Mouse (Mus musculus): ENCODE data around the gene Amhr2. TPM values are rescaled to one million over a fixed set of nuclear protein-coding genes. Genes with fewer than 3 reads are reported as not detected.

The Amhr2 gene
- polyA plus RNA-seq, 1 experiment from 2014 or later, result not detected

GRCm38 (mm10) chr15:102413687-102414086 is 31.5 kb upstream of the Amhr2 start:
- no peak overlapping the region for H3K27ac ChIP-seq (replicated peaks; ENCODE audit: low read depth, low read length)
- H3K4me2 ChIP-seq (ENCODE audit: low read depth, severe bottlenecking), result no peak overlapping the region
- DNase-seq (ENCODE audit: low spot score), result no peak
- no peak overlapping the region for H3K9ac ChIP-seq (ENCODE audit: low read length)
- peaks cover 7% of the 10 kb centered on the region; the same call in 1 of the 2 replicates for H3K4me1 ChIP-seq (ENCODE audit: control insufficient read depth, insufficient read depth, low read length)
- no peaks in the 10 kb centered on the region for H3K27me3 ChIP-seq (ENCODE audit: control insufficient read depth, insufficient read depth, low read length)
- H3K36me3 ChIP-seq (ENCODE audit: control insufficient read depth, insufficient read depth, low read length), result peaks cover 29% of the 10 kb centered on the region
- no peak for ATAC-seq (ENCODE audit: insufficient number of reproducible peaks, low FRiP score, low TSS enrichment, low read depth)
- no peaks in the 10 kb centered on the region for H3K9me3 ChIP-seq (ENCODE audit: control insufficient read depth, low read length)
- no peak overlapping the region for H3K4me3 ChIP-seq (ENCODE audit: low read depth, low read length)

- Histone ChIP-seq H3K9me3 (ENCODE audit: control insufficient read depth, low read length) (no peaks in the 10 kb centered on the region), H3K27me3 (ENCODE audit: control insufficient read depth, insufficient read depth, low read length) (no peaks in the 10 kb centered on the region), H3K4me1 (ENCODE audit: control insufficient read depth, insufficient read depth, low read length) (no peaks in the 10 kb centered on the region), H3K4me2 (ENCODE audit: low read depth, severe bottlenecking) (no peak overlapping the region), H3K27ac (replicated peaks; ENCODE audit: low read depth, low read length) (no peak overlapping the region), H3K36me3 (ENCODE audit: control insufficient read depth, insufficient read depth, low read length) (peaks cover 6% of the 10 kb centered on the region), H3K4me3 (ENCODE audit: low read depth, low read length) (no peak overlapping the region), H3K9ac (ENCODE audit: low read length) (no peak overlapping the region)
- no peak for ATAC-seq (ENCODE audit: insufficient number of reproducible peaks, low FRiP score, low TSS enrichment, low read depth)
- 92% methylated on average over 2 of the region's 2 CpGs for WGBS
- DNase-seq (ENCODE audit: low spot score), result no peak
These were observed 27.6 kb upstream of the Amhr2 start for GRCm38 (mm10) chr15:102417524-102417923.

GRCm38 (mm10) chr15:102420986-102421385 is 24.2 kb upstream of the Amhr2 start:
- DNase-seq (ENCODE audit: low spot score), result no peak
- peaks cover under 1% of the 10 kb centered on the region; the same call in 1 of the 2 replicates for H3K36me3 ChIP-seq (ENCODE audit: control insufficient read depth, insufficient read depth, low read length)

GRCm38 (mm10) chr15:102421437-102421836 is 23.7 kb upstream of the Amhr2 start:
- Histone ChIP-seq H3K36me3 (ENCODE audit: control insufficient read depth, insufficient read depth, low read length) (peaks cover 3% of the 10 kb centered on the region; the same call in 1 of the 2 replicates), H3K9ac (ENCODE audit: low read length) (no peak overlapping the region), H3K27me3 (ENCODE audit: control insufficient read depth, insufficient read depth, low read length) (no peaks in the 10 kb centered on the region), H3K9me3 (ENCODE audit: control insufficient read depth, low read length) (no peaks in the 10 kb centered on the region), H3K27ac (replicated peaks; ENCODE audit: low read depth, low read length) (no peak overlapping the region), H3K4me1 (ENCODE audit: control insufficient read depth, insufficient read depth, low read length) (no peaks in the 10 kb centered on the region), H3K4me3 (ENCODE audit: low read depth, low read length) (no peak overlapping the region), H3K4me2 (ENCODE audit: low read depth, severe bottlenecking) (no peak overlapping the region)
- DNase-seq (ENCODE audit: low spot score), result no peak
- no peak for ATAC-seq (ENCODE audit: insufficient number of reproducible peaks, low FRiP score, low TSS enrichment, low read depth)
- 61% methylated on average over 3 of the region's 3 CpGs for WGBS

More at GRCm38 (mm10) chr15:102420986-102421385, 24.2 kb upstream of the Amhr2 start:
- H3K4me1 ChIP-seq (ENCODE audit: control insufficient read depth, insufficient read depth, low read length), result no peaks in the 10 kb centered on the region
- H3K4me3 ChIP-seq (ENCODE audit: low read depth, low read length), result no peak overlapping the region
- H3K9me3 ChIP-seq (ENCODE audit: control insufficient read depth, low read length), result no peaks in the 10 kb centered on the region
- no peak overlapping the region for H3K4me2 ChIP-seq (ENCODE audit: low read depth, severe bottlenecking)
- WGBS, result 68% methylated on average over 1 of the region's 1 CpGs
- H3K27ac ChIP-seq (replicated peaks; ENCODE audit: low read depth, low read length), result no peak overlapping the region
- no peak overlapping the region for H3K9ac ChIP-seq (ENCODE audit: low read length)
- ATAC-seq (ENCODE audit: insufficient number of reproducible peaks, low FRiP score, low TSS enrichment, low read depth), result no peak
- H3K27me3 ChIP-seq (ENCODE audit: control insufficient read depth, insufficient read depth, low read length), result no peaks in the 10 kb centered on the region

- DNase-seq (ENCODE audit: low spot score) (no peak), ATAC-seq (ENCODE audit: insufficient number of reproducible peaks, low FRiP score, low TSS enrichment, low read depth) (no peak)
- H3K36me3 ChIP-seq (ENCODE audit: control insufficient read depth, insufficient read depth, low read length), result peaks cover 8% of the 10 kb centered on the region; the same call in 1 of the 2 replicates
- H3K27ac ChIP-seq (replicated peaks; ENCODE audit: low read depth, low read length), result no peak overlapping the region
- H3K4me2 ChIP-seq (ENCODE audit: low read depth, severe bottlenecking), result no peak overlapping the region
- H3K9me3 ChIP-seq (ENCODE audit: control insufficient read depth, low read length), result no peaks in the 10 kb centered on the region
- H3K4me1 ChIP-seq (ENCODE audit: control insufficient read depth, insufficient read depth, low read length), result no peaks in the 10 kb centered on the region
- no peaks in the 10 kb centered on the region for H3K27me3 ChIP-seq (ENCODE audit: control insufficient read depth, insufficient read depth, low read length)
- 93% methylated on average over 2 of the region's 2 CpGs for WGBS
- H3K4me3 ChIP-seq (ENCODE audit: low read depth, low read length), result no peak overlapping the region
- H3K9ac ChIP-seq (ENCODE audit: low read length), result no peak overlapping the region
These were observed 21.4 kb upstream of the Amhr2 start for GRCm38 (mm10) chr15:102423602-102424240.

- DNase-seq (ENCODE audit: low spot score), result no peak
- H3K9me3 ChIP-seq (ENCODE audit: control insufficient read depth, low read length), result no peaks in the 10 kb centered on the region
- ATAC-seq (ENCODE audit: insufficient number of reproducible peaks, low FRiP score, low TSS enrichment, low read depth), result no peak
- no peak overlapping the region for H3K4me3 ChIP-seq (ENCODE audit: low read depth, low read length)
- H3K4me1 ChIP-seq (ENCODE audit: control insufficient read depth, insufficient read depth, low read length), result no peaks in the 10 kb centered on the region
- no peak overlapping the region for H3K9ac ChIP-seq (ENCODE audit: low read length)
- H3K36me3 ChIP-seq (ENCODE audit: control insufficient read depth, insufficient read depth, low read length), result peaks cover 8% of the 10 kb centered on the region; the same call in 1 of the 2 replicates
- WGBS, result 93% methylated on average over 2 of the region's 2 CpGs
- no peak overlapping the region for H3K27ac ChIP-seq (replicated peaks; ENCODE audit: low read depth, low read length)
- no peak overlapping the region for H3K4me2 ChIP-seq (ENCODE audit: low read depth, severe bottlenecking)
- no peaks in the 10 kb centered on the region for H3K27me3 ChIP-seq (ENCODE audit: control insufficient read depth, insufficient read depth, low read length)
These were observed 20.5 kb upstream of the Amhr2 start for GRCm38 (mm10) chr15:102424657-102425056.

- ATAC-seq (ENCODE audit: insufficient number of reproducible peaks, low FRiP score, low TSS enrichment, low read depth) (no peak), DNase-seq (ENCODE audit: low spot score) (no peak)
- WGBS, result 100% methylated on average over 1 of the region's 1 CpGs
- no peak overlapping the region for H3K4me2 ChIP-seq (ENCODE audit: low read depth, severe bottlenecking)
- no peak overlapping the region for H3K4me3 ChIP-seq (ENCODE audit: low read depth, low read length)
- H3K36me3 ChIP-seq (ENCODE audit: control insufficient read depth, insufficient read depth, low read length), result peaks cover 13% of the 10 kb centered on the region; the same call in 1 of the 2 replicates
- H3K27ac ChIP-seq (replicated peaks; ENCODE audit: low read depth, low read length), result no peak overlapping the region
- H3K4me1 ChIP-seq (ENCODE audit: control insufficient read depth, insufficient read depth, low read length), result no peaks in the 10 kb centered on the region
- H3K9ac ChIP-seq (ENCODE audit: low read length), result no peak overlapping the region
- no peaks in the 10 kb centered on the region for H3K27me3 ChIP-seq (ENCODE audit: control insufficient read depth, insufficient read depth, low read length)
- no peaks in the 10 kb centered on the region for H3K9me3 ChIP-seq (ENCODE audit: control insufficient read depth, low read length)
These were observed 18.2 kb upstream of the Amhr2 start for GRCm38 (mm10) chr15:102426963-102427362.

- Histone ChIP-seq H3K27ac (replicated peaks; ENCODE audit: low read depth, low read length) (no peak overlapping the region), H3K9ac (ENCODE audit: low read length) (no peak overlapping the region), H3K4me3 (ENCODE audit: low read depth, low read length) (no peak overlapping the region), H3K9me3 (ENCODE audit: control insufficient read depth, low read length) (no peaks in the 10 kb centered on the region), H3K27me3 (ENCODE audit: control insufficient read depth, insufficient read depth, low read length) (no peaks in the 10 kb centered on the region), H3K4me1 (ENCODE audit: control insufficient read depth, insufficient read depth, low read length) (no peaks in the 10 kb centered on the region), H3K36me3 (ENCODE audit: control insufficient read depth, insufficient read depth, low read length) (peaks cover 8% of the 10 kb centered on the region; the same call in 1 of the 2 replicates), H3K4me2 (ENCODE audit: low read depth, severe bottlenecking) (no peak overlapping the region)
- DNase-seq (ENCODE audit: low spot score), result no peak
- 95% methylated on average over 1 of the region's 1 CpGs for WGBS
- no peak for ATAC-seq (ENCODE audit: insufficient number of reproducible peaks, low FRiP score, low TSS enrichment, low read depth)
These were observed 13.1 kb upstream of the Amhr2 start for GRCm38 (mm10) chr15:102432046-102432445.

- WGBS, result 96% methylated on average over 4 of the region's 4 CpGs
- H3K27ac ChIP-seq (replicated peaks; ENCODE audit: low read depth, low read length), result no peak overlapping the region
- H3K4me2 ChIP-seq (ENCODE audit: low read depth, severe bottlenecking), result no peak overlapping the region
- no peaks in the 10 kb centered on the region for H3K27me3 ChIP-seq (ENCODE audit: control insufficient read depth, insufficient read depth, low read length)
- ATAC-seq (ENCODE audit: insufficient number of reproducible peaks, low FRiP score, low TSS enrichment, low read depth) (no peak), DNase-seq (ENCODE audit: low spot score) (no peak)
- no peak overlapping the region for H3K9ac ChIP-seq (ENCODE audit: low read length)
- no peaks in the 10 kb centered on the region for H3K4me1 ChIP-seq (ENCODE audit: control insufficient read depth, insufficient read depth, low read length)
- no peak overlapping the region for H3K4me3 ChIP-seq (ENCODE audit: low read depth, low read length)
- no peaks in the 10 kb centered on the region for H3K9me3 ChIP-seq (ENCODE audit: control insufficient read depth, low read length)
- peaks cover 7% of the 10 kb centered on the region; the same call in 1 of the 2 replicates for H3K36me3 ChIP-seq (ENCODE audit: control insufficient read depth, insufficient read depth, low read length)
These were observed 12.0 kb upstream of the Amhr2 start for GRCm38 (mm10) chr15:102433173-102433572.

All from limb, embryonic 11.5 days (tissue).